Mouse (Mus musculus) G1E (cell line): Measurements from ENCODE around the gene Gm17617. TPM values are rescaled to one million over a fixed set of nuclear protein-coding genes. Genes with fewer than 3 reads are reported as not detected.
A peak's percentile ranks its signal among the peaks of the same experiment; 100 is the strongest.

ENCODE experiments used
- ATAC-seq: 2 replicates; pipeline ENCODE4 v1.8.0; 2016; ENCODE audit warnings: mild to moderate bottlenecking; ENCODE audit not compliant: insufficient number of reproducible peaks, poor library complexity, low FRiP score, severe bottlenecking; ENCODE audit errors: extremely low read depth
- DNase-seq: peaks from one replicate; pipeline ENCODE4 v3.0.0; 2012; ENCODE audit warnings: low spot score
- H3K27me3 ChIP-seq: 2 replicates; pipeline ENCODE4 v1.6.1; 2012; ENCODE audit warnings: mild to moderate bottlenecking, low read length, inconsistent platforms; ENCODE audit not compliant: insufficient read depth
- H3K36me3 ChIP-seq: replicated peaks from 2 replicates; pipeline ENCODE3; 2012; ENCODE audit warnings: mild to moderate bottlenecking, inconsistent platforms
- H3K4me1 ChIP-seq: 2 replicates; pipeline ENCODE4 v1.6.1; 2012; ENCODE audit warnings: low read depth, low read length, inconsistent platforms, mixed read lengths; ENCODE audit not compliant: insufficient read depth
- H3K4me3 ChIP-seq: 2 replicates; pipeline ENCODE4 v1.5.1; 2012; ENCODE audit warnings: low read depth, mild to moderate bottlenecking, inconsistent platforms, low read length, moderate library complexity, mixed read lengths
- H3K9me3 ChIP-seq: replicated peaks from 2 replicates; pipeline ENCODE4 v1.6.1; 2012; ENCODE audit warnings: inconsistent platforms
- CTCF ChIP-seq: IDR thresholded peaks from 2 replicates; pipeline ENCODE4 v1.5.1; 2012; ENCODE audit warnings: low read depth, low read length, inconsistent platforms, mixed read lengths
- GATA1 ChIP-seq: IDR thresholded peaks from 2 replicates; pipeline ENCODE4 v1.6.1; 2012; ENCODE audit warnings: borderline replicate concordance, low read length, inconsistent platforms, mixed read lengths
- GATA2 ChIP-seq: IDR thresholded peaks from 2 replicates; pipeline ENCODE4 v1.6.1; 2012; ENCODE audit warnings: low read depth, low read length, inconsistent platforms, borderline replicate concordance
- POLR2AphosphoS5 ChIP-seq: IDR thresholded peaks from 2 replicates; pipeline ENCODE4 v1.6.1; 2012; ENCODE audit warnings: low read depth, low read length, inconsistent platforms; ENCODE audit not compliant: insufficient replicate concordance
- TAL1 ChIP-seq: conservative IDR thresholded peaks from 2 replicates; pipeline ENCODE4 v1.6.1; 2012; ENCODE audit warnings: low read depth, low read length, inconsistent platforms, mixed read lengths
- polyA plus RNA-seq: library from polyadenylated mRNA; stranded (reverse); fragments of >175 nt; gene quantifications from 2 replicates; pipeline ENCODE4 v1.2.3, GENCODE M21; 2012
- total RNA-seq, 2 experiments: library from RNA; stranded (forward) in 1 of 2; stranded (reverse) in 1 of 2; fragments of 200-1000 nt in 1 of 2; fragments of >200 nt in 1 of 2; fragmentation: Nextera tagmentation in 1 of 2; gene quantifications; 2 replicates each; pipeline ENCODE4 v1.2.3; 2014 to 2017

The Gm17617 gene
- total and polyA plus RNA-seq, 3 experiments = not detected

GRCm38 (mm10) chr13:55140271-55140670 lies 6.9 kb upstream of the Gm17617 start:
- Histone ChIP-seq H3K9me3 (no peaks in the 10 kb centered on the region), H3K36me3 (peaks cover under 1% of the 10 kb centered on the region), H3K4me1 (no peaks in the 10 kb centered on the region), H3K27me3 (peaks cover 24% of the 10 kb centered on the region), H3K4me3 (no peak overlapping the region)
- ATAC-seq (no peak), DNase-seq (no peak)
- TF ChIP-seq TAL1 = no peak

- ATAC-seq = no peak
- Histone ChIP-seq H3K27me3 (no peaks in the 10 kb centered on the region), H3K9me3 (no peaks in the 10 kb centered on the region), H3K4me1 (no peaks in the 10 kb centered on the region), H3K36me3 (peaks cover 43% of the 10 kb centered on the region), H3K4me3 (no peak overlapping the region)
- TF ChIP-seq CTCF (peak; percentile 58; the same call in 1 of the 2 replicates), GATA2 (no peak)
- DNase-seq = peak; percentile 18
These were observed 2.0 kb upstream of the Gm17617 start for GRCm38 (mm10) chr13:55135382-55135781.

DNA sequence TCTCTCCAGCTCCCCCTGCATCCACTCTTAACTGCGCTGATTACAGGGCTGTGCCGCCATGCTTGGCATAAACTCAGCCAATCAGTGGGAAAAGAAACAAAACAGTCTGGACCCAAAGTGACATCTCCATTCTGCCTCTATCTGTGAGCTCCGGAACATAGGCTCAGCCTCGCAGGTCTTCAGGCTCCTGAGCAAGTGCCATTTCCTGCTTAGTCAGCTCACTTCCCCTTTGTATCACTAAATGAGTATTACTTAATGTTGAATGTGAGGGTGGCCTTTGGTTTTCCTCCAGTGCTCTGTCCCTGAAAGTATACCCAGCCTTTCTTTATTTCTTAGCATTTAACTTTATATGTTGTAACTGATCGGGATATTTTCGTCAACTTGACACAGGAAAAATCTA lies 8.4 kb downstream of the Gm17617 start:
- no peaks in the 10 kb centered on the region for H3K9me3 ChIP-seq
- DNase-seq = no peak
- H3K27me3 ChIP-seq = no peaks in the 10 kb centered on the region
- TF ChIP-seq CTCF = no peak
- TF ChIP-seq POLR2AphosphoS5 = no peak
- no peak for TF ChIP-seq TAL1
- TF ChIP-seq GATA1 = no peak
- TF ChIP-seq GATA2 = no peak
- H3K4me1 ChIP-seq = no peaks in the 10 kb centered on the region
- no peak overlapping the region for H3K4me3 ChIP-seq
- H3K36me3 ChIP-seq = peaks cover 88% of the 10 kb centered on the region
- no peak for ATAC-seq

GRCm38 (mm10) chr13:55114375-55114774 lies 19.0 kb downstream of the Gm17617 start:
- Histone ChIP-seq H3K4me3 (no peak overlapping the region), H3K27me3 (no peaks in the 10 kb centered on the region), H3K36me3 (peaks cover 89% of the 10 kb centered on the region), H3K9me3 (no peaks in the 10 kb centered on the region), H3K4me1 (peaks cover 3% of the 10 kb centered on the region; the same call in 1 of the 2 replicates)
- TF ChIP-seq GATA2 (no peak), CTCF (no peak), GATA1 (no peak), TAL1 (no peak), POLR2AphosphoS5 (no peak)
- ATAC-seq (no peak), DNase-seq (no peak)

DNA sequence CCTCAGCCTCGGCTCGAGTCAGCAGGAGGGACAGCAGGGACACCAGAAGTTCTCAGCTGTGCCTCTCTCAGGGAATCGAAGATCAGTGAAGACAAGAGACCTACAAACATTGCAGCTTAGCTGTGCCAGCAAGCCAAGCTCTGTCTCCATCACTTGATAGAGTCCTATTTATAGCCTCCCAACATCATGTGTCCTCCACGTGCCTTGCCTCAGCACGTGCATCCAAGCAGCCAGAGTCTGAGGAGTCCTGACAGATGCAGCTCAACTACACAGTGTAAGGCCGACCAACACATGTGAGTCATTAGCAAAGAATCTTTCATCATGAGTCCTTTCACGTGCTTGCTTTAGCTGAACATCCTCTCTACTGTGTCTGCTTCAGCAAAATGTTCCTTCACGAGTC lies 25.7 kb downstream of the Gm17617 start:
- peaks cover 48% of the 10 kb centered on the region for H3K36me3 ChIP-seq
- DNase-seq (no peak), ATAC-seq (no peak)
- no peaks in the 10 kb centered on the region for H3K27me3 ChIP-seq
- no peaks in the 10 kb centered on the region for H3K9me3 ChIP-seq
- H3K4me3 ChIP-seq = no peak overlapping the region
- H3K4me1 ChIP-seq = peaks cover 31% of the 10 kb centered on the region
- no peak for TF ChIP-seq POLR2AphosphoS5
- no peak for TF ChIP-seq GATA1
- TF ChIP-seq TAL1 = no peak
- no peak for TF ChIP-seq GATA2
- TF ChIP-seq CTCF = no peak

- Histone ChIP-seq H3K36me3 (peaks cover 44% of the 10 kb centered on the region), H3K4me3 (no peak overlapping the region), H3K27me3 (no peaks in the 10 kb centered on the region), H3K9me3 (no peaks in the 10 kb centered on the region), H3K4me1 (peaks cover 31% of the 10 kb centered on the region)
- no peak for ATAC-seq
- no peak for DNase-seq
- TF ChIP-seq POLR2AphosphoS5 = no peak
- TF ChIP-seq CTCF = no peak
- no peak for TF ChIP-seq TAL1
These were observed 26.2 kb downstream of the Gm17617 start for GRCm38 (mm10) chr13:55107116-55107515.

DNA sequence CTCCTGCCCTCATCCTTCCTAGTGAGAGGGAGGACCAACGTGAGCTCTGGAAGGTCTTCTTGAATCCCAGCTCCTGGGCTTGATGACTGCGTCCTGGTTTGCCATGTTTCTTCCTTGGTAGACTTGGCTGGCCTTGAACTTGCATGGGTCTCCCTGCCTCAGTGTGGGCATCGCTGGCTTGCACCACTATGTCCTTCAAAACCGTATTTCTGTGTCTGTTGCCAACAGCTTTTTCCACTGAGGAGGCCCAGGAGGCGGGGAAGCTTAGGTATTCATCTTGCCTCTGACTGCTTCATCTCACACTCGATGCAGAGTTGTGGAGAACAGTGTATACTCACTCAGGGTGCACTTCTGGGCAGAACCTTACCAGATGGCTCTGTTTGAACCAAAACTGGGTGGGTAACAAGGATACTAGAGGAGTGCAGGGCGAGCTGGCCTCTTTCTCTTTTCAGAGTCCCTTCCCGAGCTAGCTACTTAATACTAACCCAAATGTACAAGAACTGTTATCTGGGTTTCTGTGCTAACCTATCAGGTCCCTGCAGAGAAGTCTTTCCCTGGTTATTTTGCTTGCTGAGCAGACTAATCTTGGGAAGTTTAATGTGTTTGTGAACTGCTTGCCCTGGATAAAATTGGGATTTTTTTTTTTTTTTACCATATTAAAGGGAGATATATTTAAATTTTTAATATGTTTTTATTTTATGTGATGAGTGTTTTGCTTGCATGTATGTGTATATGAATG lies 27.2 kb downstream of the Gm17617 start:
- Histone ChIP-seq H3K4me3 (peak overlapping the region; percentile 99), H3K4me1 (peaks cover 31% of the 10 kb centered on the region)
- DNase-seq = peak; percentile 8

More for the DNA sequence above, 27.2 kb downstream of the Gm17617 start:
- H3K36me3 ChIP-seq = peaks cover 36% of the 10 kb centered on the region
- ATAC-seq = no peak
- H3K9me3 ChIP-seq = no peaks in the 10 kb centered on the region; the same call in 1 of the 2 replicates
- TF ChIP-seq POLR2AphosphoS5 = no peak
- no peak for TF ChIP-seq GATA1
- TF ChIP-seq TAL1 = no peak
- TF ChIP-seq GATA2 = no peak
- no peak for TF ChIP-seq CTCF
- no peaks in the 10 kb centered on the region for H3K27me3 ChIP-seq
